Mouse (Mus musculus) kidney, adult 2 months (tissue): ENCODE measurements at regions not wholly inside any gene's neighbourhood (a gene's known extent, or its start where the extent isn't known, plus 50 kb on each side); places are given as distances from the start of the nearest gene placed in this dataset.

Source experiments
- CTCF ChIP-seq: fragments of 200-500 bp; conservative IDR thresholded peaks from 2 replicates; pipeline ENCODE4 v1.5.1; 2011; ENCODE audit warnings: low read depth, mild to moderate bottlenecking, control low read depth, low read length, moderate library complexity, mixed read lengths; ENCODE audit not compliant: insufficient read depth, insufficient read length
- POLR2A ChIP-seq: fragments of 200-500 bp; IDR thresholded peaks from one replicate; pipeline ENCODE4 v1.6.1; 2011; ENCODE audit warnings: low read depth, low read length, control low read depth

GRCm38 (mm10) chr10:21492254-21492894 is 100.6 kb upstream of the 1700020N01Rik start:
- TF ChIP-seq CTCF (no peak), POLR2A (no peak)
